Mouse (Mus musculus): ENCODE measurements around the gene Tmem79. TPM values are rescaled to one million over a fixed set of nuclear protein-coding genes. Genes with fewer than 3 reads are reported as not detected.

Tmem79 gene
- polyA plus RNA-seq, 1 experiment from 2014 or later = 9.5 TPM

Other genes with a start within 250 kb of the Tmem79 start
- 16.7 and 20.4 TPM in 2 replicates for gene Mef2d, start 193.8 kb downstream of the Tmem79 start, polyA plus RNA-seq (2015; fragmentation: Nextera tagmentation; extraction: Ambion mirVana)
- 0.34 and 0.42 TPM in 2 replicates for gene Rhbg, start 81.4 kb downstream of the Tmem79 start, polyA plus RNA-seq (2015; fragmentation: Nextera tagmentation; extraction: Ambion mirVana)
- 0.23 and 0.35 TPM in 2 replicates for gene Gm38392, start 48.9 kb downstream of the Tmem79 start, polyA plus RNA-seq (2015; fragmentation: Nextera tagmentation; extraction: Ambion mirVana)
- 10.0 and 12.2 TPM in 2 replicates for gene Tsacc, start 39.1 kb downstream of the Tmem79 start, polyA plus RNA-seq (2015; fragmentation: Nextera tagmentation; extraction: Ambion mirVana)
- gene Cct3, start 39.0 kb downstream of the Tmem79 start, polyA plus RNA-seq (2015; fragmentation: Nextera tagmentation; extraction: Ambion mirVana) = 525 and 549 TPM in 2 replicates
- gene Glmp, start 11.1 kb downstream of the Tmem79 start, polyA plus RNA-seq (2015; fragmentation: Nextera tagmentation; extraction: Ambion mirVana) = 192 and 203 TPM in 2 replicates
- 49.4 and 53.1 TPM in 2 replicates for gene Smg5, start 112 bp upstream of the Tmem79 start, polyA plus RNA-seq (2015; fragmentation: Nextera tagmentation; extraction: Ambion mirVana)
- gene Paqr6, start 28.4 kb upstream of the Tmem79 start, polyA plus RNA-seq (2015; fragmentation: Nextera tagmentation; extraction: Ambion mirVana) = 9.5 and 10.1 TPM in 2 replicates
- gene Bglap3, start 36.6 kb upstream of the Tmem79 start, polyA plus RNA-seq (2015; fragmentation: Nextera tagmentation; extraction: Ambion mirVana) = not detected in 2 replicates
- gene Bglap2, start 42.6 kb upstream of the Tmem79 start, polyA plus RNA-seq (2015; fragmentation: Nextera tagmentation; extraction: Ambion mirVana) = not detected in 2 replicates
- gene Bglap, start 48.3 kb upstream of the Tmem79 start, polyA plus RNA-seq (2015; fragmentation: Nextera tagmentation; extraction: Ambion mirVana) = 0.53 TPM in 1 of 2 replicates, not detected in the other
- 158 and 164 TPM in 2 replicates for gene Pmf1, start 74.2 kb upstream of the Tmem79 start, polyA plus RNA-seq (2015; fragmentation: Nextera tagmentation; extraction: Ambion mirVana)
- 13.9 and 14.8 TPM in 2 replicates for gene Slc25a44, start 89.0 kb upstream of the Tmem79 start, polyA plus RNA-seq (2015; fragmentation: Nextera tagmentation; extraction: Ambion mirVana)
- 4.5 and 5.3 TPM in 2 replicates for gene Sema4a, start 125.0 kb upstream of the Tmem79 start, polyA plus RNA-seq (2015; fragmentation: Nextera tagmentation; extraction: Ambion mirVana)
- 111 and 121 TPM in 2 replicates for gene Lmna, start 173.8 kb upstream of the Tmem79 start, polyA plus RNA-seq (2015; fragmentation: Nextera tagmentation; extraction: Ambion mirVana)
- gene Mex3a, start 196.2 kb upstream of the Tmem79 start, polyA plus RNA-seq (2015; fragmentation: Nextera tagmentation; extraction: Ambion mirVana) = 15.8 and 16.8 TPM in 2 replicates
- gene Rab25, start 212.2 kb upstream of the Tmem79 start, polyA plus RNA-seq (2015; fragmentation: Nextera tagmentation; extraction: Ambion mirVana) = 33.1 and 36.4 TPM in 2 replicates
- gene Lamtor2, start 216.9 kb upstream of the Tmem79 start, polyA plus RNA-seq (2015; fragmentation: Nextera tagmentation; extraction: Ambion mirVana) = 165 and 178 TPM in 2 replicates
- 46.4 and 49.4 TPM in 2 replicates for gene Ubqln4, start 217.6 kb upstream of the Tmem79 start, polyA plus RNA-seq (2015; fragmentation: Nextera tagmentation; extraction: Ambion mirVana)
- gene Ssr2, start 239.7 kb upstream of the Tmem79 start, polyA plus RNA-seq (2015; fragmentation: Nextera tagmentation; extraction: Ambion mirVana) = 290 and 301 TPM in 2 replicates

All from lung, embryonic 15.5 days (tissue).